21 mouse cellular contexts compared by ENCODE assay signal in genomic region chr9:74241292-74241691, GRCm38 (mm10).
DNase-seq lines count a peak whose midpoint lies in the region; ATAC-seq and TF ChIP-seq lines count a peak whose summit lies in the region.
"Had no signal": no experiment of that assay in that cellular context is flagged by ENCODE, and none has a peak within 500 bp of the region (broad histone marks: within the 10 kb centered on the region; RNA-seq: fewer than 3 reads in every experiment).

No protein-coding gene starts in this region.

- WGBS in liver, postnatal 0 days (ENCODE audit: insufficient replicate concordance): 40% methylated on average over 5 of the region's 5 CpGs
- 59% methylated on average over 5 of the region's 5 CpGs for WGBS in liver, embryonic 11.5 days
- WGBS in midbrain, embryonic 10.5 days: 85% methylated on average over 5 of the region's 5 CpGs

- TF ChIP-seq CTCF in liver, postnatal 0 days (IDR thresholded peaks at IDR 0.05; ENCODE audit: low read depth): no peak

- no peak overlapping the region for H3K4me2 ChIP-seq in liver, postnatal 0 days (ENCODE audit: low read depth, low read length)
- H3K4me2 ChIP-seq in liver, embryonic 11.5 days: no peak overlapping the region
- H3K4me2 ChIP-seq: embryonic facial prominence, embryonic 12.5 days; forebrain, embryonic 13.5 days; forebrain, embryonic 15.5 days had no signal

- no peak overlapping the region for H3K27ac ChIP-seq in liver, postnatal 0 days (ENCODE audit: low read depth)
- no peak overlapping the region for H3K27ac ChIP-seq in liver, embryonic 11.5 days (ENCODE audit: low read depth, low read length)
- H3K27ac ChIP-seq in midbrain, embryonic 10.5 days (replicated peaks): no peak overlapping the region
- H3K27ac ChIP-seq: embryonic facial prominence, embryonic 10.5 days; embryonic facial prominence, embryonic 12.5 days; forebrain, embryonic 13.5 days; forebrain, embryonic 15.5 days had no signal

- no peak for DNase-seq in liver, postnatal 0 days
- no peak for DNase-seq in liver, embryonic 11.5 days (ENCODE audit: low spot score)
- DNase-seq in midbrain, embryonic 10.5 days (ENCODE audit: low spot score): no peak
- DNase-seq in urinary bladder, postnatal 14 days (ENCODE audit: low spot score): no peak
- DNase-seq: adrenal gland, adult 8-10 months; adrenal gland, postnatal 14 days; adrenal gland, postnatal 36 days; cerebellum, adult 11-12 months; cerebellum, adult 2 months; cerebellum, adult 9-10 months; cerebellum, postnatal 10 days; cerebellum, postnatal 25 days; forebrain, postnatal 0 days had no signal

- no peak overlapping the region for H3K4me3 ChIP-seq in liver, postnatal 0 days (ENCODE audit: low read depth, low read length)
- no peak overlapping the region for H3K4me3 ChIP-seq in liver, embryonic 11.5 days (ENCODE audit: low read depth, low read length)
- no peak overlapping the region for H3K4me3 ChIP-seq in midbrain, embryonic 10.5 days
- H3K4me3 ChIP-seq: embryonic facial prominence, embryonic 10.5 days; embryonic facial prominence, embryonic 12.5 days; forebrain, embryonic 13.5 days; forebrain, embryonic 15.5 days had no signal

- no peaks in the 10 kb centered on the region for H3K27me3 ChIP-seq in liver, postnatal 0 days (ENCODE audit: insufficient read depth, low read length)
- H3K27me3 ChIP-seq in liver, embryonic 11.5 days (replicated peaks; ENCODE audit: control insufficient read depth, insufficient read depth, low read length): no peaks in the 10 kb centered on the region
- H3K27me3 ChIP-seq in midbrain, embryonic 10.5 days (ENCODE audit: low read depth, poor library complexity, severe bottlenecking): no peaks in the 10 kb centered on the region
- H3K27me3 ChIP-seq: embryonic facial prominence, embryonic 12.5 days; forebrain, embryonic 13.5 days; forebrain, embryonic 15.5 days had no signal

- no peaks in the 10 kb centered on the region for H3K4me1 ChIP-seq in liver, postnatal 0 days (ENCODE audit: insufficient read depth)
- H3K4me1 ChIP-seq in liver, embryonic 11.5 days (replicated peaks; ENCODE audit: control insufficient read depth, insufficient read depth, low read length): no peaks in the 10 kb centered on the region
- H3K4me1 ChIP-seq in midbrain, embryonic 10.5 days: no peaks in the 10 kb centered on the region
- H3K4me1 ChIP-seq: embryonic facial prominence, embryonic 10.5 days; embryonic facial prominence, embryonic 12.5 days; forebrain, embryonic 13.5 days had no signal

- no peaks in the 10 kb centered on the region for H3K9me3 ChIP-seq in liver, postnatal 0 days (ENCODE audit: low read length)
- no peaks in the 10 kb centered on the region for H3K9me3 ChIP-seq in liver, embryonic 11.5 days (ENCODE audit: control insufficient read depth, low read length)
- no peaks in the 10 kb centered on the region for H3K9me3 ChIP-seq in midbrain, embryonic 10.5 days (replicated peaks)
- H3K9me3 ChIP-seq: embryonic facial prominence, embryonic 10.5 days; embryonic facial prominence, embryonic 12.5 days; forebrain, embryonic 13.5 days; forebrain, embryonic 15.5 days had no signal

- ATAC-seq in liver, postnatal 0 days: peak; percentile 50
- no peak for ATAC-seq in liver, embryonic 11.5 days (replicated peaks; ENCODE audit: low FRiP score)
- peak; percentile 97 for ATAC-seq in granulocyte monocyte progenitor cell, adult 5-6 weeks (replicated peaks; ENCODE audit: poor library complexity, severe bottlenecking)
- ATAC-seq in megakaryocyte progenitor cell, adult 5-6 weeks (replicated peaks; ENCODE audit: poor library complexity): peak; percentile 90
- ATAC-seq: activated CD4-positive, CD25-positive, alpha-beta regulatory T cell, adult 4 months; forebrain, embryonic 13.5 days; forebrain, embryonic 15.5 days; forebrain, postnatal 0 days; Patski had no signal

- H3K9ac ChIP-seq in liver, postnatal 0 days (replicated peaks): no peak overlapping the region
- no peak overlapping the region for H3K9ac ChIP-seq in liver, embryonic 11.5 days (ENCODE audit: low read depth, low read length)
- H3K9ac ChIP-seq: embryonic facial prominence, embryonic 12.5 days; forebrain, embryonic 13.5 days; forebrain, embryonic 15.5 days; forebrain, postnatal 0 days had no signal

- no peaks in the 10 kb centered on the region for H3K36me3 ChIP-seq in liver, postnatal 0 days (replicated peaks; ENCODE audit: insufficient read depth, low read length)
- H3K36me3 ChIP-seq in liver, embryonic 11.5 days (ENCODE audit: control insufficient read depth, insufficient read depth, low read length): no peaks in the 10 kb centered on the region
- H3K36me3 ChIP-seq in midbrain, embryonic 10.5 days: no peaks in the 10 kb centered on the region
- H3K36me3 ChIP-seq: embryonic facial prominence, embryonic 10.5 days; embryonic facial prominence, embryonic 12.5 days; forebrain, embryonic 15.5 days had no signal

- no peak for TF ChIP-seq EP300 in liver, postnatal 0 days (IDR thresholded peaks at IDR 0.05; ENCODE audit: low read depth)
